Mouse (Mus musculus): ENCODE results near the gene Ube2c. TPM values are rescaled to one million over a fixed set of nuclear protein-coding genes. Genes with fewer than 3 reads are reported as not detected.

Ube2c gene
- polyA plus RNA-seq, 1 experiment from 2014 or later, result 42.8 TPM

GRCm38 (mm10) chr2:164805332-164805718, 35.6 kb downstream of the Ube2c start:
- ATAC-seq (ENCODE audit: low FRiP score), result peak; percentile 43
- WGBS, result under 1% methylated on average over 21 of the region's 21 CpGs
- Histone ChIP-seq H3K9ac (replicated peaks) (peak overlapping the region; percentile 86), H3K9me3 (replicated peaks) (no peaks in the 10 kb centered on the region), H3K4me3 (replicated peaks) (peak overlapping the region; percentile 96), H3K27ac (replicated peaks) (peak overlapping the region; percentile 91), H3K36me3 (peaks cover 16% of the 10 kb centered on the region), H3K4me2 (peak overlapping the region; percentile 82), H3K27me3 (replicated peaks) (no peaks in the 10 kb centered on the region), H3K4me1 (peaks cover 47% of the 10 kb centered on the region)

GRCm38 (mm10) chr2:164806614-164807013, 36.9 kb downstream of the Ube2c start:
- ATAC-seq (ENCODE audit: low FRiP score), result no peak
- no peaks in the 10 kb centered on the region for H3K27me3 ChIP-seq (replicated peaks)
- WGBS, result 88% methylated on average over 7 of the region's 7 CpGs
- H3K4me1 ChIP-seq, result peaks cover 47% of the 10 kb centered on the region
- H3K4me2 ChIP-seq, result peak overlapping the region; percentile 82
- no peaks in the 10 kb centered on the region for H3K9me3 ChIP-seq (replicated peaks)
- no peak overlapping the region for H3K9ac ChIP-seq (replicated peaks)
- H3K36me3 ChIP-seq, result peaks cover 9% of the 10 kb centered on the region
- H3K27ac ChIP-seq (replicated peaks), result no peak overlapping the region
- H3K4me3 ChIP-seq (replicated peaks), result no peak overlapping the region

- Histone ChIP-seq H3K9me3 (replicated peaks) (no peaks in the 10 kb centered on the region), H3K27me3 (replicated peaks) (no peaks in the 10 kb centered on the region), H3K4me2 (no peak overlapping the region), H3K27ac (replicated peaks) (no peak overlapping the region), H3K9ac (replicated peaks) (no peak overlapping the region), H3K4me3 (replicated peaks) (no peak overlapping the region), H3K4me1 (no peaks in the 10 kb centered on the region), H3K36me3 (peaks cover 22% of the 10 kb centered on the region)
- no peak for ATAC-seq (ENCODE audit: low FRiP score)
- 53% methylated on average over 2 of the region's 2 CpGs for WGBS
Measured at GRCm38 (mm10) chr2:164813557-164813956, 43.9 kb downstream of the Ube2c start.

- no peaks in the 10 kb centered on the region for H3K27me3 ChIP-seq (replicated peaks)
- no peak overlapping the region for H3K9ac ChIP-seq (replicated peaks)
- 89% methylated on average over 5 of the region's 5 CpGs for WGBS
- peaks cover 16% of the 10 kb centered on the region for H3K36me3 ChIP-seq
- no peaks in the 10 kb centered on the region for H3K9me3 ChIP-seq (replicated peaks)
- no peaks in the 10 kb centered on the region for H3K4me1 ChIP-seq
- H3K4me2 ChIP-seq, result no peak overlapping the region
- ATAC-seq (ENCODE audit: low FRiP score), result no peak
- H3K4me3 ChIP-seq (replicated peaks), result no peak overlapping the region
- H3K27ac ChIP-seq (replicated peaks), result no peak overlapping the region
Measured at GRCm38 (mm10) chr2:164815348-164815747, 45.6 kb downstream of the Ube2c start.

- ATAC-seq (ENCODE audit: low FRiP score), result no peak
Measured at GRCm38 (mm10) chr2:164815821-164816220, 46.1 kb downstream of the Ube2c start.

GRCm38 (mm10) chr2:164817206-164817605, 47.5 kb downstream of the Ube2c start:
- ATAC-seq (ENCODE audit: low FRiP score), result no peak
- Histone ChIP-seq H3K9me3 (replicated peaks) (no peaks in the 10 kb centered on the region), H3K4me1 (peaks cover 5% of the 10 kb centered on the region), H3K4me2 (no peak overlapping the region), H3K27ac (replicated peaks) (no peak overlapping the region), H3K27me3 (replicated peaks) (no peaks in the 10 kb centered on the region), H3K9ac (replicated peaks) (no peak overlapping the region), H3K4me3 (replicated peaks) (no peak overlapping the region), H3K36me3 (peaks cover 35% of the 10 kb centered on the region)
- WGBS, result 90% methylated on average over 6 of the region's 6 CpGs

More at GRCm38 (mm10) chr2:164815821-164816220, 46.1 kb downstream of the Ube2c start:
- H3K27me3 ChIP-seq (replicated peaks), result no peaks in the 10 kb centered on the region
- no peak overlapping the region for H3K27ac ChIP-seq (replicated peaks)
- H3K9ac ChIP-seq (replicated peaks), result no peak overlapping the region
- no peaks in the 10 kb centered on the region for H3K4me1 ChIP-seq
- no peaks in the 10 kb centered on the region for H3K9me3 ChIP-seq (replicated peaks)
- WGBS, result 92% methylated on average over 8 of the region's 8 CpGs
- H3K4me2 ChIP-seq, result no peak overlapping the region
- no peak overlapping the region for H3K4me3 ChIP-seq (replicated peaks)
- peaks cover 21% of the 10 kb centered on the region for H3K36me3 ChIP-seq

- H3K4me3 ChIP-seq (replicated peaks), result no peak overlapping the region
- no peak overlapping the region for H3K27ac ChIP-seq (replicated peaks)
- H3K9me3 ChIP-seq (replicated peaks), result no peaks in the 10 kb centered on the region
- no peak overlapping the region; the same call in 1 of the 2 replicates for H3K9ac ChIP-seq (replicated peaks)
- H3K36me3 ChIP-seq, result peaks cover 34% of the 10 kb centered on the region
- no peak overlapping the region for H3K4me2 ChIP-seq
- 83% methylated on average over 5 of the region's 5 CpGs for WGBS
- H3K27me3 ChIP-seq (replicated peaks), result no peaks in the 10 kb centered on the region
- ATAC-seq (ENCODE audit: low FRiP score), result no peak
- peaks cover 10% of the 10 kb centered on the region for H3K4me1 ChIP-seq
Measured at GRCm38 (mm10) chr2:164817703-164818102, 48.0 kb downstream of the Ube2c start.

GRCm38 (mm10) chr2:164821060-164821459, 51.4 kb downstream of the Ube2c start:
- 86% methylated on average over 6 of the region's 6 CpGs for WGBS
- no peak overlapping the region for H3K4me3 ChIP-seq (replicated peaks)
- no peak for ATAC-seq (ENCODE audit: low FRiP score)
- peaks cover 37% of the 10 kb centered on the region for H3K36me3 ChIP-seq
- no peaks in the 10 kb centered on the region for H3K9me3 ChIP-seq (replicated peaks)
- H3K4me2 ChIP-seq, result no peak overlapping the region
- H3K9ac ChIP-seq (replicated peaks), result no peak overlapping the region
- H3K4me1 ChIP-seq, result peaks cover 26% of the 10 kb centered on the region
- no peak overlapping the region for H3K27ac ChIP-seq (replicated peaks)
- no peaks in the 10 kb centered on the region for H3K27me3 ChIP-seq (replicated peaks)

- under 1% methylated on average over 32 of the region's 32 CpGs for WGBS
- peak within 1 kb of the TSS; percentile 77 for H3K4me3 ChIP-seq (replicated peaks)
- H3K27me3 ChIP-seq (replicated peaks), result no peaks in the 10 kb centered on the region
- H3K9me3 ChIP-seq (replicated peaks), result no peaks in the 10 kb centered on the region
- H3K4me2 ChIP-seq, result peak within 1 kb of the TSS; percentile 61
- peaks cover 54% of the 10 kb centered on the region for H3K36me3 ChIP-seq
- peaks cover 35% of the 10 kb centered on the region for H3K4me1 ChIP-seq
- ATAC-seq (ENCODE audit: low FRiP score), result peak; percentile 99
- peak within 1 kb of the TSS; percentile 82 for H3K9ac ChIP-seq (replicated peaks)
- H3K27ac ChIP-seq (replicated peaks), result peak within 1 kb of the TSS; percentile 96
Measured at GRCm38 (mm10) chr2:164822636-164823165, 53.0 kb downstream of the Ube2c start, which contains the start of gene Zswim1. TSS of gene Zswim1 (plus strand) at chr2:164822686.

GRCm38 (mm10) chr2:164823181-164823585, 53.5 kb downstream of the Ube2c start:
- H3K4me1 ChIP-seq, result peaks cover 37% of the 10 kb centered on the region
- H3K4me3 ChIP-seq (replicated peaks), result peak overlapping the region; percentile 77
- H3K27me3 ChIP-seq (replicated peaks), result no peaks in the 10 kb centered on the region
- peak; percentile 82 for ATAC-seq (ENCODE audit: low FRiP score)
- peaks cover 57% of the 10 kb centered on the region for H3K36me3 ChIP-seq
- under 1% methylated on average over 10 of the region's 10 CpGs for WGBS
- H3K27ac ChIP-seq (replicated peaks), result peak overlapping the region; percentile 96
- peak overlapping the region; percentile 82 for H3K9ac ChIP-seq (replicated peaks)
- H3K9me3 ChIP-seq (replicated peaks), result no peaks in the 10 kb centered on the region
- H3K4me2 ChIP-seq, result peak overlapping the region; percentile 61

- no peak overlapping the region; the same call in 1 of the 2 replicates for H3K4me3 ChIP-seq (replicated peaks)
- peaks cover 37% of the 10 kb centered on the region for H3K4me1 ChIP-seq
- H3K9ac ChIP-seq (replicated peaks), result no peak overlapping the region
- WGBS, result 92% methylated on average over 4 of the region's 4 CpGs
- H3K9me3 ChIP-seq (replicated peaks), result no peaks in the 10 kb centered on the region
- H3K27ac ChIP-seq (replicated peaks), result no peak overlapping the region
- peaks cover 65% of the 10 kb centered on the region for H3K36me3 ChIP-seq
- no peaks in the 10 kb centered on the region for H3K27me3 ChIP-seq (replicated peaks)
- H3K4me2 ChIP-seq, result peak overlapping the region; percentile 61
- no peak for ATAC-seq (ENCODE audit: low FRiP score)
Measured at GRCm38 (mm10) chr2:164823969-164824368, 54.3 kb downstream of the Ube2c start.

GRCm38 (mm10) chr2:164825521-164825920, 55.8 kb downstream of the Ube2c start:
- Histone ChIP-seq H3K9me3 (replicated peaks) (no peaks in the 10 kb centered on the region), H3K9ac (replicated peaks) (no peak overlapping the region), H3K36me3 (peaks cover 63% of the 10 kb centered on the region), H3K27me3 (replicated peaks) (no peaks in the 10 kb centered on the region), H3K27ac (replicated peaks) (no peak overlapping the region), H3K4me2 (no peak overlapping the region), H3K4me3 (replicated peaks) (no peak overlapping the region), H3K4me1 (peaks cover 37% of the 10 kb centered on the region)
- 96% methylated on average over 17 of the region's 17 CpGs for WGBS
- ATAC-seq (ENCODE audit: low FRiP score), result no peak

Measured in neural tube, embryonic 15.5 days (tissue).